Mouse (Mus musculus): Measurements from ENCODE around the gene Ephb1. TPM values are rescaled to one million over a fixed set of nuclear protein-coding genes. Genes with fewer than 3 reads are reported as not detected.

Gene Ephb1
- polyA plus RNA-seq, 1 experiment from 2014 or later = 41.2 TPM

DNA sequence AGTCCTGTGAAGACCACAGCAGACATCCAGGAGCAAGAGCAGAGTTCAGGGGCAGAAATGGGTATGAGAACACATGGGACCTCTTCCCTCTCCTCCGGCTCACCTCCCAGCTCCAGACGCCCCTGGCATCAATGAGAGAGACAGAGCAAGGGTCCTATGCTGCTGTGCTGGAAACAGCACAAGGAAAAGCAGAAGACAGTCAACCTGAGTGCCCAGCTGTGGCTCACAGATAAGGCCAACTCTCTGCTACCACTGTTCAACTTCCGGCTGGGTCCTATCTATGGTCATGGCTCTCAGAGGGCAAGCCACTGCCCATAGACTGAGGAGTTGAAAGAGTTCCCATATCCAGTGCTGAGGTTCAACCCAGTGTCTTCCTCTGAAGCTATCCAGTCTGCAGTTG, 7.7 kb downstream of the Ephb1 start:
- Histone ChIP-seq H3K4me1 (ENCODE audit: control insufficient read depth, insufficient read depth, low read depth, low read length) (peaks cover 11% of the 10 kb centered on the region), H3K4me3 (ENCODE audit: low read length) (no peak overlapping the region), H3K27me3 (replicated peaks; ENCODE audit: control insufficient read depth, insufficient read depth, low read length) (0 out of 2 replicates have a peak, but pooled peaks cover 2% of the 10 kb centered on the region), H3K36me3 (ENCODE audit: control insufficient read depth, insufficient read depth, low read length) (no peaks in the 10 kb centered on the region), H3K4me2 (ENCODE audit: low read length) (no peak overlapping the region), H3K27ac (ENCODE audit: low read depth, low read length) (no peak overlapping the region), H3K9me3 (ENCODE audit: control insufficient read depth, low read length) (no peaks in the 10 kb centered on the region), H3K9ac (ENCODE audit: low read depth, low read length) (no peak overlapping the region)
- no peak for ATAC-seq
- WGBS = 95% methylated on average over 3 of the region's 3 CpGs

DNA sequence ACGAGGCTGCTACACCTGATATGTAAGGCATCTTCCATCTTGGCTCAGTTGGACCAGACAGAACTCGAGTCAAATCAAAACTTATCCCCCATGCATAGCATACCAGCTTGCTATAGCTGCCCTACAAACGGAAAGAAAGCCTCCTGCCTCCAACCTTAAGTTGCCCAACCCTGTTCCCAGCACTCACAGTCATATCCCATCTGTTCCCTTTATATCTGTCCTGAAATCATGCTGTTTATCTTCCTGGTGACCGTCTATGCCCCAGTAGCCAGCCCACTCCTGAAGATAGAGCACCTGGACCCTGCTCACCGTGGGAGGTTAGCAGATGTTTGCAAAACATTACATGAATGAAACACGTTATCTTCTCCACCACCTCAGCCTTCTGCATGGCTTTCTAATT, 9.0 kb downstream of the Ephb1 start:
- Histone ChIP-seq H3K27ac (ENCODE audit: low read depth, low read length) (no peak overlapping the region), H3K27me3 (replicated peaks; ENCODE audit: control insufficient read depth, insufficient read depth, low read length) (0 out of 2 replicates have a peak, but pooled peaks cover 2% of the 10 kb centered on the region), H3K9ac (ENCODE audit: low read depth, low read length) (no peak overlapping the region), H3K4me3 (ENCODE audit: low read length) (no peak overlapping the region), H3K4me2 (ENCODE audit: low read length) (no peak overlapping the region), H3K9me3 (ENCODE audit: control insufficient read depth, low read length) (no peaks in the 10 kb centered on the region), H3K36me3 (ENCODE audit: control insufficient read depth, insufficient read depth, low read length) (no peaks in the 10 kb centered on the region), H3K4me1 (ENCODE audit: control insufficient read depth, insufficient read depth, low read depth, low read length) (peaks cover 10% of the 10 kb centered on the region)
- 64% methylated on average over 6 of the region's 6 CpGs for WGBS
- ATAC-seq = no peak

- Histone ChIP-seq H3K36me3 (ENCODE audit: control insufficient read depth, insufficient read depth, low read length) (no peaks in the 10 kb centered on the region), H3K9ac (ENCODE audit: low read depth, low read length) (no peak overlapping the region), H3K9me3 (ENCODE audit: control insufficient read depth, low read length) (no peaks in the 10 kb centered on the region), H3K27me3 (replicated peaks; ENCODE audit: control insufficient read depth, insufficient read depth, low read length) (0 out of 2 replicates have a peak, but pooled peaks cover 2% of the 10 kb centered on the region), H3K4me1 (ENCODE audit: control insufficient read depth, insufficient read depth, low read depth, low read length) (peaks cover 10% of the 10 kb centered on the region), H3K4me2 (ENCODE audit: low read length) (no peak overlapping the region), H3K4me3 (ENCODE audit: low read length) (no peak overlapping the region), H3K27ac (ENCODE audit: low read depth, low read length) (no peak overlapping the region)
- WGBS = 77% methylated on average over 9 of the region's 9 CpGs
- no peak for ATAC-seq
Observed at GRCm38 (mm10) chr9:102345047-102345446, 9.4 kb downstream of the Ephb1 start.

DNA sequence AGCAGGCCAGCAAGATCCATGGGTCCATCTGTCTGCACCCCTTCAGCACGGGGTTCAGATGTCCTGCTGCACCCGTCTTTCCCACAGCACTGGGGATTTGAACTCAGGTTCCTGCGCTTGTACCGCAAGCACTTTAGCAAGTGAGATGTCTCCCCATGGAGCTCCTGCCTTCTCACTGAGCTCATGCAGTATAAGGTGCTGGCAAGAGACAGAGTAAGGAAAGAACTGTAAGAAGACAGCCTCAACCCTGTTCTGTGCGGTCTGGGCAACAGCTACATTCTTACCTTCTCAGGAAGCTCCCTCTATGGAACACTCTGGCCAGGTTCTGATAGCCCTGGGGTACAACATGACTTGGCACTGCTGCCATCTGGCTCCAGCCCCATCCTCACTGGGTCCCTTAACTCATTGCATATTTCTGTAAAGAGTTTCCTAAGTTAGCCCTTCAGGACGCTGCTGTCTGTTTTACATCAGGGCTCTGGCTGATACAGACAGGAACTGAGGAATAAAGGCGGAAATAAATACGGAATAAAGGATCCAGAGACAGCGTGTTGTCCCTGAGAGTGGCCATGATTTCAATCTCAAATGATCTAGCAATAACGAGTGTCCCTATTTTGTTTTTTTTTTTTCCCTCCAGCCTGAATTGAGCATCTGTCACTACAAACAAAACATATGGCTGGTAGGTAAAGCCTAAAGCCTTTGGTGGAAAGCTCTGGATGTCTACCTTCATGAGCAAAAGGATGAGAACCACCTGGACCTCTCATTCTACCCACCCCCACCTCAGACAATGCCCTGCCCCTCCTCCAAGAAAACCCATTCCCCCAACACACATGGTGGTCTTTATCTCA, 10.2 kb downstream of the Ephb1 start:
- no peak for ATAC-seq

GRCm38 (mm10) chr9:102343061-102343460, 11.4 kb downstream of the Ephb1 start:
- peaks cover 9% of the 10 kb centered on the region for H3K4me1 ChIP-seq (ENCODE audit: control insufficient read depth, insufficient read depth, low read depth, low read length)
- H3K9ac ChIP-seq (ENCODE audit: low read depth, low read length) = no peak overlapping the region
- H3K9me3 ChIP-seq (ENCODE audit: control insufficient read depth, low read length) = no peaks in the 10 kb centered on the region
- H3K4me3 ChIP-seq (ENCODE audit: low read length) = no peak overlapping the region
- no peak for ATAC-seq
- no peak overlapping the region for H3K27ac ChIP-seq (ENCODE audit: low read depth, low read length)
- no peaks in the 10 kb centered on the region for H3K36me3 ChIP-seq (ENCODE audit: control insufficient read depth, insufficient read depth, low read length)
- 0 out of 2 replicates have a peak, but pooled peaks cover 2% of the 10 kb centered on the region for H3K27me3 ChIP-seq (replicated peaks; ENCODE audit: control insufficient read depth, insufficient read depth, low read length)
- WGBS = 98% methylated on average over 9 of the region's 9 CpGs
- no peak overlapping the region for H3K4me2 ChIP-seq (ENCODE audit: low read length)

More for the DNA sequence above, 10.2 kb downstream of the Ephb1 start:
- Histone ChIP-seq H3K4me1 (ENCODE audit: control insufficient read depth, insufficient read depth, low read depth, low read length) (peaks cover 10% of the 10 kb centered on the region), H3K9ac (ENCODE audit: low read depth, low read length) (no peak overlapping the region), H3K36me3 (ENCODE audit: control insufficient read depth, insufficient read depth, low read length) (no peaks in the 10 kb centered on the region), H3K27ac (ENCODE audit: low read depth, low read length) (no peak overlapping the region), H3K4me3 (ENCODE audit: low read length) (no peak overlapping the region), H3K9me3 (ENCODE audit: control insufficient read depth, low read length) (no peaks in the 10 kb centered on the region), H3K27me3 (replicated peaks; ENCODE audit: control insufficient read depth, insufficient read depth, low read length) (0 out of 2 replicates have a peak, but pooled peaks cover 2% of the 10 kb centered on the region), H3K4me2 (ENCODE audit: low read length) (no peak overlapping the region)
- 79% methylated on average over 10 of the region's 10 CpGs for WGBS

- Histone ChIP-seq H3K9me3 (ENCODE audit: control insufficient read depth, low read length) (no peaks in the 10 kb centered on the region), H3K27ac (ENCODE audit: low read depth, low read length) (no peak overlapping the region), H3K9ac (ENCODE audit: low read depth, low read length) (no peak overlapping the region), H3K4me1 (ENCODE audit: control insufficient read depth, insufficient read depth, low read depth, low read length) (peaks cover 7% of the 10 kb centered on the region), H3K27me3 (replicated peaks; ENCODE audit: control insufficient read depth, insufficient read depth, low read length) (no peaks in the 10 kb centered on the region), H3K4me2 (ENCODE audit: low read length) (no peak overlapping the region), H3K36me3 (ENCODE audit: control insufficient read depth, insufficient read depth, low read length) (no peaks in the 10 kb centered on the region), H3K4me3 (ENCODE audit: low read length) (no peak overlapping the region)
- ATAC-seq = no peak
- WGBS = 37% methylated on average over 3 of the region's 3 CpGs
Observed at GRCm38 (mm10) chr9:102342026-102342425, 12.5 kb downstream of the Ephb1 start.

GRCm38 (mm10) chr9:102340768-102341167, 13.7 kb downstream of the Ephb1 start:
- Histone ChIP-seq H3K9me3 (ENCODE audit: control insufficient read depth, low read length) (no peaks in the 10 kb centered on the region), H3K4me2 (ENCODE audit: low read length) (no peak overlapping the region), H3K4me1 (ENCODE audit: control insufficient read depth, insufficient read depth, low read depth, low read length) (peaks cover 7% of the 10 kb centered on the region), H3K36me3 (ENCODE audit: control insufficient read depth, insufficient read depth, low read length) (no peaks in the 10 kb centered on the region), H3K27me3 (replicated peaks; ENCODE audit: control insufficient read depth, insufficient read depth, low read length) (no peaks in the 10 kb centered on the region), H3K4me3 (ENCODE audit: low read length) (no peak overlapping the region), H3K9ac (ENCODE audit: low read depth, low read length) (no peak overlapping the region), H3K27ac (ENCODE audit: low read depth, low read length) (no peak overlapping the region)
- no peak for ATAC-seq
- 41% methylated on average over 19 of the region's 19 CpGs for WGBS

DNA sequence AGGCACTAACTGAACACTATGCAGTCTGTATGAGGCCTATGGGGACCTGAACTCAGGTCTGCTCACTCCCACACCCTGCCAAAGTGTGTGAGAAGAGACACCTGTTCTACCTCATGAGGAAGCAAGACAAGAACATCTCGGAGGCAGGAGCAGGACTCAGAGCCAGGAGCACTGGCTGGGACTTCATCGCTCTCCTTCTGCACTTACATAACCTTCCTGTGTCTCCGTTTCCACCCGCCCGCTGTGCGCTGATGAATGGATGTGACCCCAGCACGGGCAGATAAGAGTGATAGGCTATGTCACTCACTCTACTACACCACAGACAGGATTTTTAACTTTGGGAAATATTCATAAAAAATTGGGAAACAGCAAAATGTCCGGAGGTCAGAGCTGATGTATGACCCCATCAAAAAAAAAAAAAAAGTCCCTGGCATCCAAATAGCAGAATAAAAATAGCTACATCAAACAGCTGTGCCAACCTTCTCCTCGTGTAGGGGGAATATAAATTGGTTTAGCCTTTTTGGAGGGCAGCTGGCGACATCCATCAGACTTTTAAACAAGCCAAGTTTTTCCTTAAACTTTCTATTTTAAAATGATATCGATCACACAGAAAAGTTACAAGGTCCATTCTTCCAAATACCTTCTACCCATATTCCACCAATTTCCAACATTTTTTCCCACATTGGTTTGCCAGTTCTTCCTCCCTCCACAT, 18.8 kb downstream of the Ephb1 start:
- no peak overlapping the region for H3K4me3 ChIP-seq (ENCODE audit: low read length)
- H3K9ac ChIP-seq (ENCODE audit: low read depth, low read length) = no peak overlapping the region
- H3K27me3 ChIP-seq (replicated peaks; ENCODE audit: control insufficient read depth, insufficient read depth, low read length) = no peaks in the 10 kb centered on the region
- no peaks in the 10 kb centered on the region for H3K36me3 ChIP-seq (ENCODE audit: control insufficient read depth, insufficient read depth, low read length)
- ATAC-seq = no peak
- H3K4me1 ChIP-seq (ENCODE audit: control insufficient read depth, insufficient read depth, low read depth, low read length) = no peaks in the 10 kb centered on the region
- H3K9me3 ChIP-seq (ENCODE audit: control insufficient read depth, low read length) = no peaks in the 10 kb centered on the region
- 79% methylated on average over 11 of the region's 11 CpGs for WGBS
- no peak overlapping the region for H3K4me2 ChIP-seq (ENCODE audit: low read length)
- H3K27ac ChIP-seq (ENCODE audit: low read depth, low read length) = no peak overlapping the region
